Mouse (Mus musculus) left cerebral cortex, adult 9 months (tissue): ENCODE results near the gene BC049730.
"Not testable (repeated sequence)": the region's sequence is repeated elsewhere in the genome, so short reads cannot be mapped to it uniquely, and the experiment has no call there.

Source experiments
- DNase-seq, 2 experiments: peaks; one replicate each; pipeline ENCODE4 v3.0.0; 2022; ENCODE audit warnings: low spot score in 2 of 2

BC049730 gene

GRCm38 (mm10) chr7:24708832-24709292 lies at the start of gene BC049730:
Gene BC049730, plus strand, starts transcription at chr7:24709242.
- no peak for DNase-seq

- DNase-seq, result peak in 1 of 2 experiments; percentile 15
Measured at GRCm38 (mm10) chr7:24659737-24660357, 49.2 kb upstream of the BC049730 start.

GRCm38 (mm10) chr7:24661118-24661904 lies 47.7 kb upstream of the BC049730 start:
- no peak for DNase-seq

- DNase-seq, result peak in 1 of 2 experiments; percentile 73
Measured at GRCm38 (mm10) chr7:24662575-24662974, 46.5 kb upstream of the BC049730 start.

GRCm38 (mm10) chr7:24664301-24664700 lies 44.7 kb upstream of the BC049730 start:
- no peak for DNase-seq

GRCm38 (mm10) chr7:24664959-24665358 lies 44.1 kb upstream of the BC049730 start:
- DNase-seq, result no peak

GRCm38 (mm10) chr7:24671944-24672439 lies 37.0 kb upstream of the BC049730 start:
- DNase-seq, result no peak

GRCm38 (mm10) chr7:24676575-24676974 lies 32.5 kb upstream of the BC049730 start, which contains the start of gene Tex101:
Gene Tex101, minus strand, starts transcription at chr7:24676675.
- no peak for DNase-seq

- not testable (repeated sequence) for DNase-seq
Measured at GRCm38 (mm10) chr7:24684121-24684520, 24.9 kb upstream of the BC049730 start.

GRCm38 (mm10) chr7:24687519-24687918 lies 21.5 kb upstream of the BC049730 start:
- DNase-seq, result not testable (repeated sequence)

GRCm38 (mm10) chr7:24692693-24693092 lies 16.3 kb upstream of the BC049730 start:
- not testable (repeated sequence) for DNase-seq

- DNase-seq, result not testable (repeated sequence)
Measured at GRCm38 (mm10) chr7:24697891-24698290, 11.2 kb upstream of the BC049730 start.

- DNase-seq, result not testable (repeated sequence)
Measured at GRCm38 (mm10) chr7:24702841-24703240, 6.2 kb upstream of the BC049730 start.

- no peak for DNase-seq
Measured at GRCm38 (mm10) chr7:24715039-24715438, 6.0 kb downstream of the BC049730 start.

GRCm38 (mm10) chr7:24726808-24727207 lies 17.8 kb downstream of the BC049730 start, which contains the start of gene Gm4763:
Gene Gm4763, minus strand, starts transcription at chr7:24726908.
- DNase-seq, result not testable (repeated sequence)

GRCm38 (mm10) chr7:24735970-24736670 lies 27.1 kb downstream of the BC049730 start:
- DNase-seq, result no peak

GRCm38 (mm10) chr7:24750695-24751094 lies 41.7 kb downstream of the BC049730 start:
- DNase-seq, result no peak

GRCm38 (mm10) chr7:24751610-24752009 lies 42.6 kb downstream of the BC049730 start:
- no peak for DNase-seq

- DNase-seq, result no peak
Measured at GRCm38 (mm10) chr7:24753476-24753875, 44.4 kb downstream of the BC049730 start.

GRCm38 (mm10) chr7:24758520-24758919 lies 49.5 kb downstream of the BC049730 start:
- DNase-seq, result no peak

GRCm38 (mm10) chr7:24760211-24760610 lies 51.2 kb downstream of the BC049730 start, which contains the start of gene Cd177:
Gene Cd177, minus strand, starts transcription at chr7:24760311.
- DNase-seq, result no peak

GRCm38 (mm10) chr7:24761161-24761560 lies 52.1 kb downstream of the BC049730 start:
- no peak for DNase-seq
